Mouse (Mus musculus): ENCODE data around the gene Galk2.
A peak's percentile ranks its signal among the peaks of the same experiment; 100 is the strongest.

Gene Galk2

GRCm38 (mm10) chr2:125943301-125943700 lies 84.4 kb downstream of the Galk2 start:
- no peak for DNase-seq (ENCODE audit: low spot score in 2 of 2)

DNA sequence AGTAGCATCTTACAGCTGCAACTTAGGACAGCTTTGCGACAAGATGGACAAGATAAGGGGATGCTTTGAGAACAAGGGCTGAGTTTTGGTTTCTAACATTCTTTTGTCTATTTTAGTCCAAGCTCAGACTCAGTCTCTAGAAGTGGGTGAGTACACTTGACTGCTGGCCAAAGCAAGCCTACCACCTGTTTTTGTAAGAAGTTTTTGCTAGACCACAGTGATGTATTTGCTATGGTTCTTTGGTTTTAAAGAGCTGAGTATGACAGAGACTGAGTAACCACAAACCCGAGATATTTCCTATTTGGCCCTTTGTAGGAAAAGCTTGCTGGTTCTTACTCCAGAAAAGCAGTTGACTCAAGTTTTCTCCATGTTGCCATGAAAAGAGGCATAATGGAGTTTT lies 89.3 kb downstream of the Galk2 start:
- DNase-seq (ENCODE audit: low spot score in 2 of 2) = no peak

DNA sequence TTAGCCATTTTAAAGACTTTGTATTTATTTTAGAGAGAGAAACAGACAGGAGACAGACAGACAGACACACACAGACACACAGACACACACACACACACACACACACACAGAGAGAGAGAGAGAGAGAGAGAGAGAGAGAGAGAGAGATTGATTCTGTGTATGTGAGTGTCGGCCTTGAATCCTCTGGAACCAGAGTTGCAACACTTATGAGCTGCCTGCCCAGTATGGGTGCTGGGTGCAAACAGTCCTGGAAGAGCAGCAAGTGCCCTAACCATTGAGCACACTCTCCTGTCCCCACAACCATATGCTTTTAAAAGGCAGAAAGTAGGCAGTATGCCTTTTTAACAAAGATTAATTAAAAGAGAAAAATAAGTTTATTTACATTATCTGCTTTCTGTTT lies 109.9 kb downstream of the Galk2 start:
- no peak for DNase-seq (ENCODE audit: low spot score in 2 of 2)

- DNase-seq (ENCODE audit: low spot score in 2 of 2) = no peak
These were observed 114.3 kb downstream of the Galk2 start for GRCm38 (mm10) chr2:125973207-125973606.

- DNase-seq (ENCODE audit: low spot score in 2 of 2) = no peak
These were observed 116.3 kb downstream of the Galk2 start for GRCm38 (mm10) chr2:125975206-125975605.

DNA sequence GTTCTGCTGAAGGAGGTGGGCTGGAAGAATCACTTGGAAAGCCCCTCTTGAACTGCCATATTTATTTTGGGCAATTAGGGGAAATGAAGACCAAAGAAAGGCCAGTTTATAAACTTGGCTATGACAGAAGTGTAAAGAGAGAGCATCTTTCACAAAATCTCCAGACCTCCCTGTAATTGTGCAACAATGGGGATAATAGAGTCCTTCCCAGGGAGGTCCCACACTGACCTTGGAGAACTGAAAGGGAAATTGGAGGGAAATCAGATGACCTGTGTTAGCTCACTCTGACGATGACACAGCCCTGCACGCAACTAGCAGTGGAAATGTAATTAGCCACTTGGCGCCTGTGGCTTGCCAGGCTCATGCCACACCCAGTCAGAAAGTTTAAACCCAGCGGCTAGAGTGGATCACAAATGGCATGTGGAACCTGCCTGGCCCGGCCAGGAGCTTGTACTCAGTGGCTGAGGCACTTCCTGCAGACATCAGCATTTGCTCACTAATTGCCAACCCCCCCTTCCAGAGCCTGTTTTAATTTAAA lies 117.0 kb downstream of the Galk2 start:
- DNase-seq (ENCODE audit: low spot score in 2 of 2) = no peak

- DNase-seq (ENCODE audit: low spot score in 2 of 2) = no peak
These were observed 143.4 kb downstream of the Galk2 start for GRCm38 (mm10) chr2:126002291-126002690.

- DNase-seq (ENCODE audit: low spot score in 2 of 2) = peak; percentile 10 to 58
These were observed 147.2 kb downstream of the Galk2 start for GRCm38 (mm10) chr2:126006088-126006487.

DNA sequence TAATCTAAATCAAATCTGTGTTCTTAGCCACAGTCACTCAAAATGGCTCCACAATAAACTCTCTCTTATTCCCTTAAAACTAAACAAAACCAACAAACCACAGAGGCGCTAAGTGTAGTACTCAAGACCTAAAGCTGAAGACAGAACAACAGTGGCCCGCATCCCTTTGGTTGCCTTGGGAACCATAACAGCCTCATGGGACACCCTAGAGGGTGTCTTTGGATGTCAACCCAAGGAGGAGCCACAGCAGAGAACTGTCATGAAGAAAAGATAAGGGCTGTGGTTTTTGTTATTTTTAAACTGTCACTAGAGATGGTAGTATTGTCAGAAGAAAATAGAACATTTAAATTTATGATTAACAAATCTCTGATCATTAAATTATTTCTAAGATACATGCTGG lies 147.8 kb downstream of the Galk2 start:
- DNase-seq (ENCODE audit: low spot score in 2 of 2) = no peak

GRCm38 (mm10) chr2:126014989-126015710 lies 156.2 kb downstream of the Galk2 start:
- no peak for DNase-seq (ENCODE audit: low spot score in 2 of 2)

DNA sequence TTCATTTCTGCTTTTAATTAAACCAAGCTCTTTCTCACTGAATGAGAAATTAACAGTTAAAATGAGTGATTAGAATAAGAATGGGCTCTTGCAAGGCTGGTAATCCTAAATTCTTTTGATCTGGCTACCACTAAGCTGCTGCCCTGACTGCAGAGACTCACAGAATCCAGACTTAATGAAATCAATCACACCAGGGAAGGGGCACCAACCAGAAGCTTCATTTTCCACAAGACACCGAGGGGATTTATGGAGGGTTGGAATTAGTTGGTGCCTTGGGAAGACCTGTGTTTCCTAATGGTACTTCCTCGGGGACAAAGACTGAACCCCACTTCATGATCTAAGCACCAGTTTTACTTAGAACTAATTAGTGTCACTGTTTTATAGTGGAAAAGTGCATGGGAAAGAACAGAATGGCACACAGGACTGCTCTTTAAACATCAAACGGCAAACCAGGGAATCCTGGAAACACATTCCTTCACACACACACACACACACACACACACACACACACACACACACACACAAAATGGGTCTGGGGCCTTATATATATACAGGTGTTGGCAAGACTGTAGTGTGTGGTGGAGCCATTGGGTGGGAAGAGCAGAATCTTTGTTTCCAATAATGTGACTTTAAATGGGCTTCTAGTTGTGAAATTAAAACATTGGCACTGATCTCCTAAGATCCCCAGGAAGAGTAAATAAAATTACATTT lies 157.0 kb downstream of the Galk2 start:
- DNase-seq (ENCODE audit: low spot score in 2 of 2) = no peak

DNA sequence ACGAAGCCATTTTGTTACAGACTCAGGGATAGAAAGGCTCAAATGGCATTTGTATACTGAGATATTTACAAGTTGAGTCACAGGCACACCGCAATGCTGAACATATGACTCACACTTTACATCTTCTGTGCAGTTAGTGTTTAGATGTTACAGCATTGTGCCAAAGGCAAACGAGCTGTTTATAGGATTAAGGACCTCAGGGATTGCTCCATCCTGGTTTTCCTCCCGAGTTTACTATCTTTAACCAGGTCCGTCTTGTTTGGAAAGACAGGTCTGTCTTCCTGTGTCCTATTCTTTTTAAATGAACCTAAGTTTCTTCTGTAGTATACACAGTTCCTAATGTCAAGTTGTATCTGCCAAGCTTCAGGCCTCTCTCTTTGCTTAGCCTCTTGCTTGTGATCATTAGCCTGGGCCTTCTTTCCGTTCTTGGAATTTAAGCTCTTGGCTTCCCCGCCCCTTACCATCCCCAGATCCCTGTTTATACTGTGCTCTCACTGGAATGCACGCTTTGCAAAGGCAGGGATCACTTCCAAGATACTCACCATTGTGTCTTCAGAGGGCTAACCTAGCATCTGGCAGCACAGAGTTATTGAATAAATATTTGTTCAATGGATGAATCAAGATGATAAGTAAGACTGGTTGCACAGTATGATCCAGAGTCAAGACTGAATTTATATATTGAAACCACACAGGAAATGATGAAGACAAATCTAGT lies 172.4 kb downstream of the Galk2 start:
- DNase-seq (ENCODE audit: low spot score in 2 of 2) = no peak

DNA sequence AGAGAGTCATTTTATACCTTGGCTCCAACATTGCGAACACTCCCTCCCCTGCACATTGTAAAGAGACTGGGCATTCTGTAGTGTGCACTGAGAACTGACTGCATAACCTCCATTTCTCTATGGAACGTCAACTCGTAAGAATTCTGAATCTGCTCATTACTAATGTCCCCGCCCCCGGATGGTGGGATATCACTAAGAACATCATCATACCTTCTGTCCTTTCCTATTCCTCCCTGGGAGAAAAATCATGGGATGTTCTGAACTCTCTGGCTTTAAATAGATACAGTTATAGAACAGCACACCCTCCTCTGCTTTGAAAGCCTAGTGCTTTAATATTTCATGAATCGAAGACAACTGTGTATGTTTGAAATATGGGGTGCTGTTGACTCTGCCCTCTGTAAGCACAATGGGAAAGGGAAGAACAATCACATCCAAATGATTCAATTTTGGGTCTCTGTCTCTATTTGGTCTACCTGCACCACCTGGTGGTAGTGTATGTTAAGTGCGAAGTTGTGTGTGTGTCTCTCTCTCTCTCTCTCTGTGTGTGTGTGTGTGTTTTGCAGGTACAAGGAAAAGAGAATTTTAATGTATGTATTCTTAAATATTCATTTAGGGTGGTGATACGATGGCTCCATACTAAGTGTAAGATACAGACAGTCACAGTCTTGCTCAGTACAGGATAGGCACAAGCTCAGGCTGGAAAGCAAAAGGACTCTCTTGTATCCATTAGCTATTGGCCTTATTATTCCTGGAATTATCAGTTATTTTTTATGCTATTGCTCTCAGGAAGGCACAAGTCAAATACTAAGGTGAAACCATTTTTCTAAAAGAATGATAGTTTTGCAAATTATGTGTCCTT lies 174.4 kb downstream of the Galk2 start:
- no peak for DNase-seq (ENCODE audit: low spot score in 2 of 2)

Data from spleen, postnatal 10 days (tissue).